Mouse (Mus musculus): Measurements from ENCODE around the gene Vamp8. TPM values are rescaled to one million over a fixed set of nuclear protein-coding genes. Genes with fewer than 3 reads are reported as not detected.
A peak's percentile ranks its signal among the peaks of the same experiment; 100 is the strongest.

Vamp8 gene
- polyA plus RNA-seq, 1 experiment from 2014 or later, result 157 TPM

DNA sequence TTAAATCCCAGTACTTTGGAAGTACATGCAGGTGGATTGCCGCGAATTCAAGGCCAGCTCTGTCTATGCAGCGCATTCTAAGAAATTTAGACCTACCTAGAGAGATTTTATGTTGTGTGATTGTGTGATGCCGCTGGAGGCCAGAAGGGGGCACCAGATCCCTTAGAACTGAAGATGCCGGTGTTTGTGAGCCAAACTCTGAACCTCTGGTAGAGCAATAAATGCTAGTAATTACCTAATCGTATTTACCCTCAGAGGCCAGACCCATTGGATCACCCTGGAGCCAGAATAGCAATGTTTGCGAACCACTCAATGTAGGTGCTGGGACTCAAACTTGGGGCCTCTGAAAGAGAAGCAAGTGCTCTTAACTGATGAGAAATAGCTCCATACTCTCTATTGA is 11.4 kb upstream of the Vamp8 start:
- Histone ChIP-seq H3K9me3 (ENCODE audit: control insufficient read depth, low read length) (no peaks in the 10 kb centered on the region), H3K27me3 (ENCODE audit: control insufficient read depth, insufficient read depth, low read length) (no peaks in the 10 kb centered on the region), H3K4me1 (ENCODE audit: control insufficient read depth in 2 of 2, insufficient read depth in 2 of 2, low read length in 2 of 2) (no peaks in the 10 kb centered on the region), H3K36me3 (ENCODE audit: control insufficient read depth, insufficient read depth, low read length) (no peaks in the 10 kb centered on the region), H3K4me3 (ENCODE audit: control insufficient read depth in 1 of 2, insufficient read depth in 1 of 2, low read depth in 1 of 2, low read length in 2 of 2) (no peak overlapping the region), H3K27ac (replicated peaks in 1 of 2; ENCODE audit: control insufficient read depth in 1 of 2, insufficient read depth in 1 of 2, low read depth in 2 of 2, low read length in 2 of 2) (no peak overlapping the region), H3K4me2 (ENCODE audit: low read length) (no peak overlapping the region), H3K9ac (ENCODE audit: low read length) (no peak overlapping the region)
- no peak for ATAC-seq (ENCODE audit: insufficient number of reproducible peaks, insufficient read depth, low FRiP score, low read depth)
- WGBS, result 23% methylated on average over 7 of the region's 7 CpGs

DNA sequence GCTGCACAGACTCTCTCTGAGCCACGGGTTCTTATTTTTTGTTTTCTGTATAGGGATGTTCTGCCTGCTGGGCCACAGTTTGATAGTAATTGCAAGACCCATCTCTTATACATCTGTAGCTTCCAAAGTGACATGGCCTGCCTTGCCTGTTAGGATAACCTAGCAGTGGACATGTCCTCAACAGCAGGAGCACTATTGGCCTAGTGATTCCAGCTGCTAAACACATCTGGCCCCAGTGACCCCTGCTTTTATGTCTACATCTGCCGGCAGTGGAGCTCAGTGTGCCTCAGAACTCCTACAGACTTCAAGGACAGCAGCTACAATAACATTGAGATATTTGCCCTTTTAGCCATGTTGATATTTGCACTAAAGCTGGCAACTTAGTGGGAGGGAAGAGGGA is 9.5 kb upstream of the Vamp8 start:
- no peak overlapping the region for H3K4me3 ChIP-seq (ENCODE audit: control insufficient read depth in 1 of 2, insufficient read depth in 1 of 2, low read depth in 1 of 2, low read length in 2 of 2)
- no peaks in the 10 kb centered on the region for H3K4me1 ChIP-seq (ENCODE audit: control insufficient read depth in 2 of 2, insufficient read depth in 2 of 2, low read length in 2 of 2)
- H3K9ac ChIP-seq (ENCODE audit: low read length), result no peak overlapping the region
- no peaks in the 10 kb centered on the region for H3K9me3 ChIP-seq (ENCODE audit: control insufficient read depth, low read length)
- ATAC-seq (ENCODE audit: insufficient number of reproducible peaks, insufficient read depth, low FRiP score, low read depth), result no peak
- no peak overlapping the region for H3K27ac ChIP-seq (replicated peaks in 1 of 2; ENCODE audit: control insufficient read depth in 1 of 2, insufficient read depth in 1 of 2, low read depth in 2 of 2, low read length in 2 of 2)
- no peaks in the 10 kb centered on the region for H3K36me3 ChIP-seq (ENCODE audit: control insufficient read depth, insufficient read depth, low read length)
- no peaks in the 10 kb centered on the region for H3K27me3 ChIP-seq (ENCODE audit: control insufficient read depth, insufficient read depth, low read length)
- WGBS, result 59% methylated on average over 2 of the region's 2 CpGs
- no peak overlapping the region for H3K4me2 ChIP-seq (ENCODE audit: low read length)

- H3K9me3 ChIP-seq (ENCODE audit: control insufficient read depth, low read length), result no peaks in the 10 kb centered on the region
- H3K4me3 ChIP-seq (ENCODE audit: control insufficient read depth in 1 of 2, insufficient read depth in 1 of 2, low read depth in 1 of 2, low read length in 2 of 2), result no peak overlapping the region
- 73% methylated on average over 10 of the region's 10 CpGs for WGBS
- H3K36me3 ChIP-seq (ENCODE audit: control insufficient read depth, insufficient read depth, low read length), result no peaks in the 10 kb centered on the region
- no peak overlapping the region for H3K27ac ChIP-seq (replicated peaks in 1 of 2; ENCODE audit: control insufficient read depth in 1 of 2, insufficient read depth in 1 of 2, low read depth in 2 of 2, low read length in 2 of 2)
- no peak overlapping the region for H3K9ac ChIP-seq (ENCODE audit: low read length)
- no peak overlapping the region for H3K4me2 ChIP-seq (ENCODE audit: low read length)
- no peak for ATAC-seq (ENCODE audit: insufficient number of reproducible peaks, insufficient read depth, low FRiP score, low read depth)
- H3K4me1 ChIP-seq (ENCODE audit: control insufficient read depth in 2 of 2, insufficient read depth in 2 of 2, low read length in 2 of 2), result peaks cover 0 to 2% of the 10 kb centered on the region in 2 experiments; a peak in 1 of 4 replicates
- H3K27me3 ChIP-seq (ENCODE audit: control insufficient read depth, insufficient read depth, low read length), result no peaks in the 10 kb centered on the region
Observed at GRCm38 (mm10) chr6:72396837-72397251, 6.3 kb upstream of the Vamp8 start.

- Histone ChIP-seq H3K4me1 (ENCODE audit: control insufficient read depth in 2 of 2, insufficient read depth in 2 of 2, low read length in 2 of 2) (peaks cover 13 to 14% of the 10 kb centered on the region in 2 experiments; a peak in 3 of 4 replicates), H3K9me3 (ENCODE audit: control insufficient read depth, low read length) (no peaks in the 10 kb centered on the region), H3K4me2 (ENCODE audit: low read length) (no peak overlapping the region), H3K36me3 (ENCODE audit: control insufficient read depth, insufficient read depth, low read length) (peaks cover 11% of the 10 kb centered on the region), H3K27ac (replicated peaks in 1 of 2; ENCODE audit: control insufficient read depth in 1 of 2, insufficient read depth in 1 of 2, low read depth in 2 of 2, low read length in 2 of 2) (peak overlapping the region; percentile 52 to 97), H3K27me3 (ENCODE audit: control insufficient read depth, insufficient read depth, low read length) (no peaks in the 10 kb centered on the region), H3K9ac (ENCODE audit: low read length) (no peak overlapping the region), H3K4me3 (ENCODE audit: control insufficient read depth in 1 of 2, insufficient read depth in 1 of 2, low read depth in 1 of 2, low read length in 2 of 2) (no peak overlapping the region)
- ATAC-seq (ENCODE audit: insufficient number of reproducible peaks, insufficient read depth, low FRiP score, low read depth), result no peak
- 87% methylated on average over 5 of the region's 5 CpGs for WGBS
Observed at GRCm38 (mm10) chr6:72392341-72392740, 1.8 kb upstream of the Vamp8 start.

DNA sequence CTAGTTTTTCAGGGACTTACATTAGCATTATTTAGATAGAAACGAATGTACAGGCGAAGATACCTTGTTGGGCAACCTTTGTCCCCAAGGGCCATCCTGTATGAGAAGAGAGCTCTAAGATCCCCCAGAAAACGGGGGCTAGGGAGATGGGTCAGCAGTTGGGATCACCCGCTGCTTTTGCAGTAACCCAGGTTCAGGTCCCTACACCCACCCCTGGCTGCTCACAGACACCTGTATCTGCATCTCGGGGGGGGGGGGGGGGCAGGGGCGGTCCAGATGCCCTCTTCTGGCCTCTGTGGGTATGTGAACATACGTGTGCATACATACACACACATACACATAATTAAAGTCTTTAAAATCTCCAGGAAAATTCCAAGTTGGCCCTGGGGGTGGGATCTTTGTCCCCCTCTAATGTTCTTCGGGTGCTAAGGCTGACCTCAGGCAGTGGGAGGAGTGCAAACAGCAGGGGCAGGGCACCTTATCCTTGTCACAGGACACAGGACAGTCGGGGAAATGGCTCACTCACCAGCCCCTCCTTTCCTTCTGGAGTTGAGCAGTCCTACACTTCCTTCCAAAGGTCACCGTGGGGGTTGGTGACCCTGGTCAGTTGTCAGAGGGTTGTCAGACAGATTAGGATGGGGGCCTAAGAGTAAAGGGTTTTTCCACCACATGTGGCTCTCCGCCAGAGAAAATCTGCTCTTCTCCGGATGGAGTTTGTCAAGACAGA is 455 bp upstream of the Vamp8 start:
- ATAC-seq (ENCODE audit: insufficient number of reproducible peaks, insufficient read depth, low FRiP score, low read depth), result peak; percentile 83
- H3K36me3 ChIP-seq (ENCODE audit: control insufficient read depth, insufficient read depth, low read length), result peaks cover 19% of the 10 kb centered on the region
- H3K27ac ChIP-seq (replicated peaks in 1 of 2; ENCODE audit: control insufficient read depth in 1 of 2, insufficient read depth in 1 of 2, low read depth in 2 of 2, low read length in 2 of 2), result peak overlapping the region; percentile 89 to 97
- peak overlapping the region; percentile 74 for H3K4me2 ChIP-seq (ENCODE audit: low read length)
- H3K4me3 ChIP-seq (ENCODE audit: control insufficient read depth in 1 of 2, insufficient read depth in 1 of 2, low read depth in 1 of 2, low read length in 2 of 2), result peak overlapping the region; percentile 49 to 59; a peak in 3 of 4 replicates
- peak overlapping the region; percentile 85 for H3K9ac ChIP-seq (ENCODE audit: low read length)
- WGBS, result 18% methylated on average over 11 of the region's 12 CpGs
- H3K4me1 ChIP-seq (ENCODE audit: control insufficient read depth in 2 of 2, insufficient read depth in 2 of 2, low read length in 2 of 2), result peaks cover 13 to 14% of the 10 kb centered on the region in 2 experiments; a peak in 3 of 4 replicates
- H3K27me3 ChIP-seq (ENCODE audit: control insufficient read depth, insufficient read depth, low read length), result no peaks in the 10 kb centered on the region
- H3K9me3 ChIP-seq (ENCODE audit: control insufficient read depth, low read length), result no peaks in the 10 kb centered on the region

DNA sequence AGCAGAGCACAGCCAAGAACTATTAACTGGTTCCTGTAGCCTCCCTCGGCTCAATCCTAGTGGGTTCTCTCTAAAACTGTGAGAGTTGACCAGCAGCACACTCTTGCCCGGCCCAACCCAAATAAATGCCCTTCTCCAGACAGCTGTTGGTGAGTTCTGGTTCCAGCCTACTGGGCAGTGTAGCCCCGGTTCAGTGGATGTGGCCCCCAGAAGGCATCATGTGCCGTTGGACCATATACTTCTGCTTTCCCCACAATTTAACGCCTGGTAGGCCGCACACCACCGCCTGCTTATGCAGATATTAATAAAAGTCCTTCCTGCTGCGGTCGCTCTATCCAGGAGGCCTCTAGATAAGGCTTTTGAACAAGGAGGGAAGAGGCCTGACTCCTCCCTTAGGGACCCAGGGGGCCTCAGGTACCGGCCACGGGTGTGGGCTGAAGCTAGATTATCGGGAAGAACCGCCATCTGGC is 997 bp downstream of the Vamp8 start:
- Histone ChIP-seq H3K4me2 (ENCODE audit: low read length) (peak overlapping the region; percentile 74), H3K36me3 (ENCODE audit: control insufficient read depth, insufficient read depth, low read length) (peaks cover 33% of the 10 kb centered on the region), H3K9me3 (ENCODE audit: control insufficient read depth, low read length) (no peaks in the 10 kb centered on the region), H3K9ac (ENCODE audit: low read length) (peak overlapping the region; percentile 85), H3K4me3 (ENCODE audit: control insufficient read depth in 1 of 2, insufficient read depth in 1 of 2, low read depth in 1 of 2, low read length in 2 of 2) (peak overlapping the region; percentile 49 to 59), H3K27me3 (ENCODE audit: control insufficient read depth, insufficient read depth, low read length) (no peaks in the 10 kb centered on the region), H3K27ac (replicated peaks in 1 of 2; ENCODE audit: control insufficient read depth in 1 of 2, insufficient read depth in 1 of 2, low read depth in 2 of 2, low read length in 2 of 2) (peak overlapping the region; percentile 89 to 97), H3K4me1 (ENCODE audit: control insufficient read depth in 2 of 2, insufficient read depth in 2 of 2, low read length in 2 of 2) (peaks cover 13 to 14% of the 10 kb centered on the region in 2 experiments; a peak in 3 of 4 replicates)
- peak; percentile 19 for ATAC-seq (ENCODE audit: insufficient number of reproducible peaks, insufficient read depth, low FRiP score, low read depth)
- WGBS, result 7% methylated on average over 13 of the region's 13 CpGs

DNA sequence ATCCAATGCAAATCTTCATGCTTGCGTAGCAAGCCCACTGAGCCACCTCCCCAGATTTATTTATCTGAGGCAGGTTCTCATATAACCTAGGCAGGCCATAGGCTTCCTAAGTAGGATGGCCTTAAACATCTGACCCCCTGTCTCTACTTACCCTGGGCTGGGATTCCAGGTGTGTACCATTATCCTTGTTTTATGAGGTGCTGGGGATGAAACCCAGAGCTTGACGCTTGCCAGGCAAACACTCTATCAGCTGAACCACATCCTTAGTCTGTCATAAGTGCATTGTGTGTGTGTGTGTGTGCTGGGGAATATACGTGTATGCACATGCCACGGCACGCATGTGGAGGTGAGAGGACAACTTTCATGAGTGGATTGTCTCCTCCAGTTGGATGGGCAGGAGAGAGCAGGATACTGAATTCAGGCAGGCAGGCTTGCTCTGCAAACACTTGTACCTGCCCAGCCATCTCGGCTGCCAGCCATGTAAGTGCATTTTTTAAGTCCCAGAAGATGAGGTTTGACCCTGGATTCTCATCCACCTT is 1.6 kb downstream of the Vamp8 start:
- Histone ChIP-seq H3K4me3 (ENCODE audit: control insufficient read depth in 1 of 2, insufficient read depth in 1 of 2, low read depth in 1 of 2, low read length in 2 of 2) (peak overlapping the region; percentile 49 to 59; a peak in 1 of 4 replicates), H3K27ac (replicated peaks in 1 of 2; ENCODE audit: control insufficient read depth in 1 of 2, insufficient read depth in 1 of 2, low read depth in 2 of 2, low read length in 2 of 2) (peak overlapping the region; percentile 89 to 97), H3K27me3 (ENCODE audit: control insufficient read depth, insufficient read depth, low read length) (no peaks in the 10 kb centered on the region), H3K36me3 (ENCODE audit: control insufficient read depth, insufficient read depth, low read length) (peaks cover 37% of the 10 kb centered on the region), H3K4me2 (ENCODE audit: low read length) (peak overlapping the region; percentile 74), H3K9ac (ENCODE audit: low read length) (peak overlapping the region; percentile 85), H3K9me3 (ENCODE audit: control insufficient read depth, low read length) (no peaks in the 10 kb centered on the region), H3K4me1 (ENCODE audit: control insufficient read depth in 2 of 2, insufficient read depth in 2 of 2, low read length in 2 of 2) (peaks cover 12 to 13% of the 10 kb centered on the region in 2 experiments; a peak in 3 of 4 replicates)
- WGBS, result 71% methylated on average over 6 of the region's 6 CpGs
- no peak for ATAC-seq (ENCODE audit: insufficient number of reproducible peaks, insufficient read depth, low FRiP score, low read depth)
